Mouse (Mus musculus): ENCODE data around the gene Antxr1.
"Not testable (repeated sequence)": the region's sequence is repeated elsewhere in the genome, so short reads cannot be mapped to it uniquely, and the experiment has no call there.

Gene Antxr1

GRCm38 (mm10) chr6:87102421-87102911, 233.2 kb downstream of the Antxr1 start:
- in situ Hi-C loops (cut with MboI), result loop anchor here (10.0 kb wide), 1 partner anchor 222 kb away; no protein-coding TSS in a partner anchor

GRCm38 (mm10) chr6:87101955-87102353, 233.7 kb downstream of the Antxr1 start:
- in situ Hi-C loops (cut with MboI), result loop anchor here (10.0 kb wide), 1 partner anchor 223 kb away; no protein-coding TSS in a partner anchor

- in situ Hi-C loops (cut with MboI), result loop anchor here (10.0 kb wide), 1 partner anchor 223 kb away; no protein-coding TSS in a partner anchor
These were observed 234.2 kb downstream of the Antxr1 start for GRCm38 (mm10) chr6:87101281-87101954.

- in situ Hi-C loops (cut with MboI), result loop anchor here (10.0 kb wide), 1 partner anchor 224 kb away; no protein-coding TSS in a partner anchor
These were observed 235.2 kb downstream of the Antxr1 start for GRCm38 (mm10) chr6:87100297-87101020.

GRCm38 (mm10) chr6:87099671-87100296, 235.8 kb downstream of the Antxr1 start:
- in situ Hi-C loops (cut with MboI), result loop anchor here (10.0 kb wide), 1 partner anchor 225 kb away; no protein-coding TSS in a partner anchor

GRCm38 (mm10) chr6:87099261-87099660, 236.4 kb downstream of the Antxr1 start:
- in situ Hi-C loops (cut with MboI), result no loop called here

- in situ Hi-C loops (cut with MboI), result not testable (repeated sequence)
These were observed 242.0 kb downstream of the Antxr1 start for GRCm38 (mm10) chr6:87093631-87094030.

GRCm38 (mm10) chr6:87092476-87092875, 243.1 kb downstream of the Antxr1 start:
- in situ Hi-C loops (cut with MboI), result no loop called here

GRCm38 (mm10) chr6:87090877-87091276, 244.7 kb downstream of the Antxr1 start:
- in situ Hi-C loops (cut with MboI), result no loop called here

GRCm38 (mm10) chr6:87088356-87088755, 247.3 kb downstream of the Antxr1 start:
- in situ Hi-C loops (cut with MboI), result no loop called here

GRCm38 (mm10) chr6:87085026-87085425, 250.6 kb downstream of the Antxr1 start:
- in situ Hi-C loops (cut with MboI), result no loop called here

All from mature B cell (primary cell).